Mouse (Mus musculus): Measurements from ENCODE around the gene Ccdc170. TPM values are rescaled to one million over a fixed set of nuclear protein-coding genes. Genes with fewer than 3 reads are reported as not detected.

Gene Ccdc170
- polyA plus RNA-seq, 1 experiment from 2014 or later, result 0.06 TPM

DNA sequence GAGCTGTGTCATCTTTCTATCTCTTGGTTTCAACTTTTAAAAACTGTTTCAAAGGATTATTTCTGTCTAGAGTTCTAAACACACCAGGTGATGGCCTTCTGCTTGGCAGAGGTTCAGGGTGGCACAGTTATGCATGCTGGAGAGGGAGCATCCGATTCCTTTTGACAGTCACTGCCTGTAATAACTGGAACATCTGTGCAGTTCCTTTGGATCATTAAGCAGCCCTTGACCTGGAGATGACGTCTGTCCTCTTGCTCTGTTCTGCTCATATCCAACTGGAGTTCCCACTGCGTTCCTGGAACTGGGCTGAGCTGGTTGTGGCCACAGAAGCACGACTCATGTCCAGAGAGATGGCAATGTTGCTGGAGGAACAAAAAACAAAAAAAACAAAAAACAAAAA is 107.3 kb downstream of the Ccdc170 start:
- Histone ChIP-seq H3K4me3 (ENCODE audit: low read depth, low read length) (no peak overlapping the region), H3K36me3 (replicated peaks; ENCODE audit: control insufficient read depth, insufficient read depth, low read depth, low read length) (no peaks in the 10 kb centered on the region), H3K9me3 (replicated peaks; ENCODE audit: control insufficient read depth, low read length) (no peaks in the 10 kb centered on the region), H3K4me1 (ENCODE audit: control insufficient read depth, insufficient read depth, low read length) (no peaks in the 10 kb centered on the region), H3K9ac (replicated peaks; ENCODE audit: low read length) (no peak overlapping the region), H3K27ac (replicated peaks; ENCODE audit: low read depth, low read length) (no peak overlapping the region), H3K27me3 (ENCODE audit: control insufficient read depth, insufficient read depth, low read length) (no peaks in the 10 kb centered on the region), H3K4me2 (ENCODE audit: low read depth, low read length) (no peak overlapping the region)
- WGBS, result 85% methylated on average over 4 of the region's 4 CpGs
- ATAC-seq (replicated peaks; ENCODE audit: insufficient number of reproducible peaks, low FRiP score, low TSS enrichment, low read depth), result no peak
- no peak for DNase-seq (ENCODE audit: low spot score)

DNA sequence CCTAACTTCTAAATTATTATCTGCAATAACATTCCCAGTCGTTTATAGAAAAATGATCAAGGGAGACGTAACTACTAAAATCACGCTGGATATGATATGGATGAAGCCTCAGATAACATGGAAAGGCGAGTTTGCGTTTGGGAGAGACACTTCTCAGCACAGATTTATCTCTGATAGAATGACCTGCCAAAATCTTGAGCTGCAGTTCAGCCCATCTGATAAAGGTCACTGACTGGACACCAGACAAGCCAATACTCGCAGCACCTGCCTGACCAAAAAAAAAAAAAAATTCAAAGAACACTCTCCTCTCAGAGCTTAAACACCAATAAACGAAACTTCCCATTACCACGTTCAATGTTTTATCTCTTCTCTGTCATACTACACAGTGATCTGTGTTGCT is 108.7 kb downstream of the Ccdc170 start:
- Histone ChIP-seq H3K4me2 (ENCODE audit: low read depth, low read length) (no peak overlapping the region), H3K4me3 (ENCODE audit: low read depth, low read length) (no peak overlapping the region), H3K27ac (replicated peaks; ENCODE audit: low read depth, low read length) (no peak overlapping the region), H3K4me1 (ENCODE audit: control insufficient read depth, insufficient read depth, low read length) (no peaks in the 10 kb centered on the region), H3K9ac (replicated peaks; ENCODE audit: low read length) (no peak overlapping the region), H3K9me3 (replicated peaks; ENCODE audit: control insufficient read depth, low read length) (no peaks in the 10 kb centered on the region), H3K27me3 (ENCODE audit: control insufficient read depth, insufficient read depth, low read length) (no peaks in the 10 kb centered on the region), H3K36me3 (replicated peaks; ENCODE audit: control insufficient read depth, insufficient read depth, low read depth, low read length) (no peaks in the 10 kb centered on the region)
- no peak for ATAC-seq (replicated peaks; ENCODE audit: insufficient number of reproducible peaks, low FRiP score, low TSS enrichment, low read depth)
- no peak for DNase-seq (ENCODE audit: low spot score)
- WGBS, result 81% methylated on average over 8 of the region's 8 CpGs

DNA sequence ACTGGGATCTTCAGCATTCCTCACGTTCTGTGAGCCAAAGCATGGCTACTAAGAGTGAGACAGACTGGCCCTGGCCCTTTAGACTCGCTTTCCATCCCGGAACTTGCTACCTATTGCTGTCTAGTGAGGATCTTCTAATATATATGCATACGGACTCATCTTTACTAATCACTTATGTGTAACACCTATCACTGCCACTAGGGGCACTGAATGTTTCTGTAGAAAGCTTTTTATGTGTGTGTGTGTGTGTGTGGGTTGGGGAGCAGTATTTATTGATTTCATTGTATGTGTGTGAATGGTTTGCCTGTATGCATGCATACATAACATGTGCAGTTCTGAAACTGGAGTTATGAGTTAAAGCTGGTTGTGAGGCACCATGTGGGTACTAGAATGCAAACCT is 111.5 kb downstream of the Ccdc170 start:
- H3K9ac ChIP-seq (replicated peaks; ENCODE audit: low read length), result no peak overlapping the region
- no peaks in the 10 kb centered on the region for H3K4me1 ChIP-seq (ENCODE audit: control insufficient read depth, insufficient read depth, low read length)
- no peaks in the 10 kb centered on the region for H3K27me3 ChIP-seq (ENCODE audit: control insufficient read depth, insufficient read depth, low read length)
- H3K4me2 ChIP-seq (ENCODE audit: low read depth, low read length), result no peak overlapping the region
- no peak overlapping the region for H3K4me3 ChIP-seq (ENCODE audit: low read depth, low read length)
- no peaks in the 10 kb centered on the region for H3K36me3 ChIP-seq (replicated peaks; ENCODE audit: control insufficient read depth, insufficient read depth, low read depth, low read length)
- no peaks in the 10 kb centered on the region for H3K9me3 ChIP-seq (replicated peaks; ENCODE audit: control insufficient read depth, low read length)
- ATAC-seq (replicated peaks; ENCODE audit: insufficient number of reproducible peaks, low FRiP score, low TSS enrichment, low read depth) (no peak), DNase-seq (ENCODE audit: low spot score) (peak; percentile 31)
- no peak overlapping the region for H3K27ac ChIP-seq (replicated peaks; ENCODE audit: low read depth, low read length)
- 74% methylated on average over 4 of the region's 4 CpGs for WGBS

DNA sequence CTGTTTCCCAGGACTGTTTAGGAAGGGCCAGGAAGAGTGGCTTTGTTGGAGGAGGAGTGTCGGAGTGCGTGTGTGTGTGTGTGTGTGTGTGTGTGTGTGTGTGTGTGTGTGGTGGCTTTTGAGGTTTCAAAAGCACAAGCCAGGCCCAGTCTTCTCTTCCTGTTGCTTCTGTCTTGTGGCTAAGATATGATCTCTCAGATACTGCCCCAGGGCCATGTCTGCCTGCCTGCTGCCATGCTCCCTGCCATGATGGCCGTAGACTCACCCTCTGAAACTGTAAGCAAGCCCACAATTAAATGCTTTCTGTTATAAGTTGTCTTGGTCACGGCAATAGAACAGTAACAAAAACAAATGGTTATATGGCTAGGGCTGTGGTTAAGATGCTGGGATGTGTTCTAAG is 114.9 kb downstream of the Ccdc170 start:
- Histone ChIP-seq H3K9me3 (replicated peaks; ENCODE audit: control insufficient read depth, low read length) (no peaks in the 10 kb centered on the region), H3K36me3 (replicated peaks; ENCODE audit: control insufficient read depth, insufficient read depth, low read depth, low read length) (no peaks in the 10 kb centered on the region), H3K9ac (replicated peaks; ENCODE audit: low read length) (no peak overlapping the region), H3K4me3 (ENCODE audit: low read depth, low read length) (no peak overlapping the region), H3K4me1 (ENCODE audit: control insufficient read depth, insufficient read depth, low read length) (no peaks in the 10 kb centered on the region), H3K27ac (replicated peaks; ENCODE audit: low read depth, low read length) (no peak overlapping the region), H3K27me3 (ENCODE audit: control insufficient read depth, insufficient read depth, low read length) (no peaks in the 10 kb centered on the region), H3K4me2 (ENCODE audit: low read depth, low read length) (no peak overlapping the region)
- WGBS, result 88% methylated on average over 4 of the region's 4 CpGs
- ATAC-seq (replicated peaks; ENCODE audit: insufficient number of reproducible peaks, low FRiP score, low TSS enrichment, low read depth), result no peak
- no peak for DNase-seq (ENCODE audit: low spot score)

DNA sequence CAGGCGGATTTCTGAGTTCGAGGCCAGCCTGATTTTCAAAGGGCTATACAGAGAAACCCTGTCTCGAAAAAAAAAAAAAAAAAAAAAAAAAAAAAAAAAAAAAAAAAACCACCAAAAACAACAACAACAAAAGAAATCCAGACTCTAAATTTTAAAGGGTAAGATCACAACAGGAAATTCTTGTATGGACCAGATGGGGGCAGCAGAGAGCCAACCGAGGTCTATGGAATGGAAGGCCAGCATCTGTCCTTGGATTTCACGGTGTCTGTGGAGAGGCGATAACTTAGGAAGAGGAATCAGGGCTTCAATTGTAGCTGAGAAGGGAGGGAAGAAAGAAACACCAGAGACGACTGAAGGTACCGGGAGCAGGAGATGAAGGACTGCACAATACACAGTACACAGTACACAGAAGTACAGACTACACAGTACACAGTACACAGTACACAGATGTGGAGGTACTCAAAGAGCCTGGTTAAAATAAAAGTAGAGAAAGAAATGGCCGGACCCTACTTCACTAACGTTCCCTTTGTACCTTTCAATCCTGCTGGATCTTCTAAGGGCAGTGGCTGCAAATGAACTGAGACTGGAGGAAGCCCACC is 116.0 kb downstream of the Ccdc170 start:
- DNase-seq (ENCODE audit: low spot score) (peak; percentile 70), ATAC-seq (replicated peaks; ENCODE audit: insufficient number of reproducible peaks, low FRiP score, low TSS enrichment, low read depth) (no peak)
- WGBS, result 60% methylated on average over 10 of the region's 10 CpGs
- no peaks in the 10 kb centered on the region for H3K36me3 ChIP-seq (replicated peaks; ENCODE audit: control insufficient read depth, insufficient read depth, low read depth, low read length)
- H3K9ac ChIP-seq (replicated peaks; ENCODE audit: low read length), result no peak overlapping the region
- H3K4me1 ChIP-seq (ENCODE audit: control insufficient read depth, insufficient read depth, low read length), result no peaks in the 10 kb centered on the region
- no peaks in the 10 kb centered on the region for H3K9me3 ChIP-seq (replicated peaks; ENCODE audit: control insufficient read depth, low read length)
- H3K4me2 ChIP-seq (ENCODE audit: low read depth, low read length), result no peak overlapping the region
- H3K27ac ChIP-seq (replicated peaks; ENCODE audit: low read depth, low read length), result no peak overlapping the region
- H3K4me3 ChIP-seq (ENCODE audit: low read depth, low read length), result no peak overlapping the region
- H3K27me3 ChIP-seq (ENCODE audit: control insufficient read depth, insufficient read depth, low read length), result no peaks in the 10 kb centered on the region

DNA sequence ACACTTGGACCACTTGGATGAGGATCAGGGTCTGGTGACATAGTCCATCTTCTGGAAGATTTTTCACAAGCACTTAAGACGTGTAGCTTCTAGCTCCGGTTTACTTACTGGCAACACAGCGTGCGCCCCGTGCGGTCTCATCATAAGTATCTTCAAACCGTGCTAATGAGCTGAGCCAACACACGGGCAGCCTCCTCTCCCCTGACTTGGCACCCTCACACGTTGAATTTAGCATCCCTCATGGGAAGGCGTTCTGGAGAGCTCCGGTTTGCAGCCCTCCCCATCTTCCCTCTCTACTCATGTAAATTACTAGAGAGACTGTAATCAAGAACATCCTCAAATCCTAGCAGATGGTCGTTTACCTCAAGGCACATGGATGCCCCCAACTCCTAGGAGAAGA is 116.6 kb downstream of the Ccdc170 start:
- ATAC-seq (replicated peaks; ENCODE audit: insufficient number of reproducible peaks, low FRiP score, low TSS enrichment, low read depth), result no peak
- Histone ChIP-seq H3K27me3 (ENCODE audit: control insufficient read depth, insufficient read depth, low read length) (no peaks in the 10 kb centered on the region), H3K4me3 (ENCODE audit: low read depth, low read length) (no peak overlapping the region), H3K9ac (replicated peaks; ENCODE audit: low read length) (no peak overlapping the region), H3K4me1 (ENCODE audit: control insufficient read depth, insufficient read depth, low read length) (no peaks in the 10 kb centered on the region), H3K27ac (replicated peaks; ENCODE audit: low read depth, low read length) (no peak overlapping the region), H3K9me3 (replicated peaks; ENCODE audit: control insufficient read depth, low read length) (no peaks in the 10 kb centered on the region), H3K36me3 (replicated peaks; ENCODE audit: control insufficient read depth, insufficient read depth, low read depth, low read length) (no peaks in the 10 kb centered on the region), H3K4me2 (ENCODE audit: low read depth, low read length) (no peak overlapping the region)
- WGBS, result 83% methylated on average over 12 of the region's 12 CpGs
- no peak for DNase-seq (ENCODE audit: low spot score)

DNA sequence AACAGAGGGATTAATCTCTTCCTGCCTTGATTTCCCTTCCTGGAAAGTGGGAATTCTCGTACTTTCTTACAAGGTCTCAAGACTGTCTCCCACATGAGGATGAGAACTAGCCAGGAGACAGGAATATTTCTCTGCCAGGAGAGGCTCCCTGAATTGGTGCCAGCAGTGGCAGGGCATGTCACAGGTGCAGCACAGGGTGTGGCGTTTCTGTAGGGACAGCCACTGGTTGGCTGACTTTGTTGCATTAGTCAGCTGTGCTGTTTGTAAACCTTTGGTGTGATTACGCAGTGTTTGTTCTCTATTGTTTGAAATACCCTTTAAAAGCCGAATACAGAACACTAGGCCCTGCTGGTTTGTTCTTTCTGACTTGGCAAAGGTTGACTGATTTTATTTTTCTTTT is 117.3 kb downstream of the Ccdc170 start:
- Histone ChIP-seq H3K9ac (replicated peaks; ENCODE audit: low read length) (no peak overlapping the region), H3K27me3 (ENCODE audit: control insufficient read depth, insufficient read depth, low read length) (no peaks in the 10 kb centered on the region), H3K4me1 (ENCODE audit: control insufficient read depth, insufficient read depth, low read length) (no peaks in the 10 kb centered on the region), H3K4me2 (ENCODE audit: low read depth, low read length) (no peak overlapping the region), H3K9me3 (replicated peaks; ENCODE audit: control insufficient read depth, low read length) (no peaks in the 10 kb centered on the region), H3K36me3 (replicated peaks; ENCODE audit: control insufficient read depth, insufficient read depth, low read depth, low read length) (no peaks in the 10 kb centered on the region), H3K27ac (replicated peaks; ENCODE audit: low read depth, low read length) (no peak overlapping the region), H3K4me3 (ENCODE audit: low read depth, low read length) (no peak overlapping the region)
- no peak for ATAC-seq (replicated peaks; ENCODE audit: insufficient number of reproducible peaks, low FRiP score, low TSS enrichment, low read depth)
- DNase-seq (ENCODE audit: low spot score), result no peak
- 83% methylated on average over 4 of the region's 4 CpGs for WGBS

DNA sequence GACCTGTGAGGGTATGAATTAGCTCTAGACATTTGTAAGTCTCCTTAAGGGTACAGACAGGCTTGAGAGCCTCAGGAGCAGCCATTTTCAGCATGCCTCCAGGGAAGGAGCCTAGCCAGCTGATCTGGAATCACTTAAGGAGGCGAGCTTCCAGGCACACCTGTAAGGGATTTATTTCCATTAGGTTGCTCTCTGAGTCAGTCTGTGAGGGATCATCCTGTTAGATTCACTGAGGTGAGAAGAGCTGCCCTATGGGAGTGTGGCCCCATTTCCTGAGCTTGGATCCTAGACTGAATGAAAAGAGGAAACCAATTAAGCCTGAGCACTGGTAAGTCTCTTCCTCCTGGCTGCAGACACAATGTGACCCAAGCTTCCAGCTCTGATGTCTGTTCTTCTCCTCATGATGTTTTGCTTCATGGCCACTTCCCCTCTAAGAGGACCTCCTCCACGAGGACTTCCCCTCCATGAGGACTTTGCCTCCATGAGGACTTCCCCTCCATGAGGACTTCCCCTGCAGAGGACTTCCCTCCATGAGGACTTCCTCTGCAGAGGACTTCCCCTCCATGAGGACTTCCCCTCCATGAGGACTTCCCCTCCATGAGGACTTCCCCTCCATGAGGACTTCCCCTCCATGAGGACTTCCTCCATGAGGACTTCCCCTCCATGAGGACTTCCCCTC is 118.6 kb downstream of the Ccdc170 start:
- 44% methylated on average over 2 of the region's 2 CpGs for WGBS
- no peaks in the 10 kb centered on the region for H3K4me1 ChIP-seq (ENCODE audit: control insufficient read depth, insufficient read depth, low read length)
- no peaks in the 10 kb centered on the region for H3K36me3 ChIP-seq (replicated peaks; ENCODE audit: control insufficient read depth, insufficient read depth, low read depth, low read length)
- H3K27ac ChIP-seq (replicated peaks; ENCODE audit: low read depth, low read length), result no peak overlapping the region
- no peak overlapping the region for H3K4me3 ChIP-seq (ENCODE audit: low read depth, low read length)
- no peak overlapping the region for H3K4me2 ChIP-seq (ENCODE audit: low read depth, low read length)
- no peak for ATAC-seq (replicated peaks; ENCODE audit: insufficient number of reproducible peaks, low FRiP score, low TSS enrichment, low read depth)
- no peaks in the 10 kb centered on the region for H3K9me3 ChIP-seq (replicated peaks; ENCODE audit: control insufficient read depth, low read length)
- no peaks in the 10 kb centered on the region for H3K27me3 ChIP-seq (ENCODE audit: control insufficient read depth, insufficient read depth, low read length)
- no peak overlapping the region for H3K9ac ChIP-seq (replicated peaks; ENCODE audit: low read length)
- peak; percentile 30 for DNase-seq (ENCODE audit: low spot score)

Measured in embryonic facial prominence, embryonic 11.5 days (tissue).